In genomic region chr1:43717967-43718366, GRCm38 (mm10) we compare ENCODE assay signal across 21 mouse cellular contexts. TPM values are rescaled to one million over a fixed set of nuclear protein-coding genes. Genes with fewer than 3 reads are reported as not detected.
DNase-seq lines count a peak whose midpoint lies in the region; TF ChIP-seq lines count a peak whose summit lies in the region.
"Had no signal": no experiment of that assay in that cellular context is flagged by ENCODE, and none has a peak within 500 bp of the region (broad histone marks: within the 10 kb centered on the region; RNA-seq: fewer than 3 reads in every experiment).

No protein-coding gene starts in this region.

- intact Hi-C loops in heart, postnatal 25 days (cut with DNase I): no loop called here

- DNase-seq in adrenal gland, adult (ENCODE audit: inconsistent age in 2 of 2, low spot score in 1 of 2): peak; percentile 39 to 76
- no peak for DNase-seq in adrenal gland, postnatal 4 days (ENCODE audit: low spot score in 2 of 2)
- DNase-seq in adipocyte (ENCODE audit: low spot score): peak; percentile 87
- peak; percentile 14 for DNase-seq in lung, adult 2 months
- DNase-seq in lung, postnatal 14 days: peak; percentile 47
- DNase-seq in kidney, postnatal 36 days: no peak
- no peak for DNase-seq in right cerebral cortex, postnatal 4 days
- DNase-seq in heart, postnatal 25 days (ENCODE audit: low spot score): no peak
- DNase-seq: cerebellum, adult 2 months; gastrocnemius, postnatal 10 days; liver, postnatal 0 days; midbrain, embryonic 14.5 days; right cerebral cortex, postnatal 14 days; spleen, adult 18-20 months; thymus, postnatal 36 days had no signal

- TF ChIP-seq CTCF in lung, adult 2 months (IDR thresholded peaks at IDR 0.05; ENCODE audit: insufficient read depth, low read length): no peak

- H3K4me3 ChIP-seq in lung, adult 2 months (replicated peaks; ENCODE audit: extremely low read depth, low read depth, low read length): no peak overlapping the region
- H3K4me3 ChIP-seq: forebrain, embryonic 13.5 days; kidney, embryonic 15.5 days; neural tube, embryonic 12.5 days had no signal

- TF ChIP-seq POLR2A in lung, adult 2 months (IDR thresholded peaks at IDR 0.05; ENCODE audit: borderline replicate concordance, extremely low read depth, low read depth, low read length): no peak

- 58% methylated on average over 7 of the region's 7 CpGs for WGBS in lung, adult 2 months

- H3K4me1 ChIP-seq in lung, adult 2 months (ENCODE audit: control insufficient read depth, insufficient read depth, low read length): no peaks in the 10 kb centered on the region
- H3K4me1 ChIP-seq: forebrain, embryonic 13.5 days; neural tube, embryonic 12.5 days had no signal

RNA-seq across cellular contexts. Expression of gene 1500015O10Rik, which starts 12.4 kb away (rescaled TPM):
- 10 to 100 TPM; 56.9 to 57.7 TPM for total RNA-seq in adrenal gland, postnatal 4 days (2021)
- 0.84 and 1.3 TPM in 2 replicates for polyA plus RNA-seq in lung, adult 2 months (2012; rRNA removed)
- total RNA-seq in heart, postnatal 25 days (2021): 1 to 10 TPM; 2.8 to 4.1 TPM
- total RNA-seq: granulocyte monocyte progenitor cell, adult 5-6 weeks; liver, adult 2 months; megakaryocyte-erythroid progenitor cell, adult 5-6 weeks had no signal
- polyA plus RNA-seq: liver, adult 2 months had no signal

Comparison
In these comparisons a context has a peak if more than half of its experiments do, and no peak if none do; other contexts are left out.
1. DNase-seq: peak in adrenal gland, adult (2 of 2), adipocyte (single experiment), lung, adult 2 months (single experiment) and lung, postnatal 14 days (single experiment); none in adrenal gland, postnatal 4 days (0 of 2), kidney, postnatal 36 days (0 of 2), right cerebral cortex, postnatal 4 days (single experiment) and heart, postnatal 25 days (single experiment).
2. RNA of gene 1500015O10Rik, which starts 12.4 kb away (total RNA-seq): 56.9 to 57.7 TPM in adrenal gland, postnatal 4 days; 2.8 to 4.1 TPM in heart, postnatal 25 days; every median in the first group is over 10 times any median in the second.